Mouse (Mus musculus) heart, embryonic 16.5 days (tissue): ENCODE measurements around the gene Sass6. TPM values are rescaled to one million over a fixed set of nuclear protein-coding genes. Genes with fewer than 3 reads are reported as not detected.
"Not testable (repeated sequence)": the region's sequence is repeated elsewhere in the genome, so short reads cannot be mapped to it uniquely, and the experiment has no call there.

ENCODE experiments used
- ATAC-seq: fragments of 200-750 bp; cut with Nextera tagmentation; replicated peaks from 2 replicates; pipeline ENCODE4 v1.8.0; 2017; ENCODE audit warnings: moderate number of reproducible peaks; ENCODE audit not compliant: insufficient read depth, low FRiP score; ENCODE audit errors: extremely low read depth
- H3K27ac ChIP-seq: fragments of 300-500 bp; sonication (generic); 2 replicates; pipeline ENCODE4 v1.5.1; 2014; ENCODE audit warnings: mild to moderate bottlenecking, low read length, control low read depth, moderate library complexity
- H3K27me3 ChIP-seq: fragments of 300-500 bp; sonication (generic); 2 replicates; pipeline ENCODE4 v1.6.1; 2014; ENCODE audit warnings: low read length, mixed read lengths; ENCODE audit not compliant: control insufficient read depth, insufficient read depth
- H3K36me3 ChIP-seq: fragments of 300-500 bp; sonication (generic); 2 replicates; pipeline ENCODE4 v1.6.1; 2014; ENCODE audit not compliant: control insufficient read depth, insufficient read depth
- H3K4me1 ChIP-seq: fragments of 300-500 bp; sonication (generic); 2 replicates; pipeline ENCODE4 v1.6.1; 2014; ENCODE audit warnings: low read length, mixed read lengths; ENCODE audit not compliant: control insufficient read depth, insufficient read depth
- H3K4me2 ChIP-seq: fragments of 300-500 bp; sonication (generic); 2 replicates; pipeline ENCODE4 v1.6.1; 2014; ENCODE audit warnings: low read depth, mild to moderate bottlenecking, control low read depth, low read length
- H3K4me3 ChIP-seq: fragments of 300-500 bp; sonication (generic); 2 replicates; pipeline ENCODE4 v1.5.1; 2014; ENCODE audit warnings: mild to moderate bottlenecking, control low read depth, low read length
- H3K9ac ChIP-seq: fragments of 300-500 bp; sonication (generic); 2 replicates; pipeline ENCODE4 v1.6.1; 2014; ENCODE audit warnings: low read length, control low read depth
- H3K9me3 ChIP-seq: fragments of 300-500 bp; sonication (generic); replicated peaks from 2 replicates; pipeline ENCODE4 v1.6.1; 2016; ENCODE audit warnings: low read length; ENCODE audit not compliant: control insufficient read depth
- WGBS: fragments of 180-500 bp; shearing (Covaris S2); extraction: QIAGEN DNeasy Blood & Tissue Kit; methylation state at CpG from one replicate; pipeline ENCODE4 v1.1.7; 2014; 5-methylcytosine and 5-hydroxymethylcytosine counted together
- polyA plus RNA-seq: library from polyadenylated mRNA; unstranded; fragments of >200 nt; fragmentation: Nextera tagmentation; extraction: Ambion mirVana; gene quantifications from 2 replicates; pipeline ENCODE4 v1.2.1, GENCODE M21; 2015

Sass6 gene
- polyA plus RNA-seq, 1 experiment from 2014 or later = 11.3 TPM

DNA sequence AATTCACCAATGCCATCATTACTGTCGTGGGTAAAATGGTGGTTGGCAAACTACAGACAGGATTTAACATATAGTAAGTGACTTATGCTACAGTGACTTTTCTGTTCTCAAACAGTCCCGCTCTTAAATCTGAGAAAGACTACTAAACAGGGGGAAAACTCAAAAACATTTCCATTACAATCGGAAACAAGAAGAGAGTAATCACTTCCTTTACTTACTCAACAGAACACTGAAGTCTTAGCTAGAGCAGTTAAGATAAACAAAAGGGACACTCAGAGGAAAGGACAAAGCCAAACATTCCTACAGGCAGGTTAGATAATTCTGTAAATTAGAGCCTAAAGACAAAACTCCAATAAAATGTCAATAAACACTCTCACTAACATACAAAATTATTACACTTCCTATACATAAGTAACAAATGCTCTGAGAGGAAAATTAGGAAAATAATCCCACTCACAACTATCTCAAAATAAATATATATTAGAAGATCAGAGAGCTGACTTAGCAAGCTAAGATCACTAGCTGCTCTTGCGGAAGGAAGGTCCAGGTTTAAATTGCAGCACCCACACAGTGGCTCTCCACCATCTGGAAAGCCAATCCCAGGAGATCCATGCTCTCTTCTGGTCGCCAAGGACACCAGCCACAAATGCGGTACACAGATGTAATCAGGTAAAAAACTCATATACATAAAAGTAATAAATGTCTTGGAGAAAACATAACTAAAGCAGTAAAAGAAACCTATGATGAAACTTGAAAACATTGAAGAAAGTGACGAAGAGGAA is 61.6 kb downstream of the Sass6 start:
- Histone ChIP-seq H3K9me3 (no peaks in the 10 kb centered on the region), H3K4me1 (peaks cover 42% of the 10 kb centered on the region), H3K27ac (no peak overlapping the region), H3K27me3 (no peaks in the 10 kb centered on the region), H3K9ac (no peak overlapping the region), H3K36me3 (no peaks in the 10 kb centered on the region), H3K4me3 (no peak overlapping the region), H3K4me2 (no peak overlapping the region)
- WGBS = 78% methylated on average over 7 of the region's 7 CpGs
- ATAC-seq = no peak

DNA sequence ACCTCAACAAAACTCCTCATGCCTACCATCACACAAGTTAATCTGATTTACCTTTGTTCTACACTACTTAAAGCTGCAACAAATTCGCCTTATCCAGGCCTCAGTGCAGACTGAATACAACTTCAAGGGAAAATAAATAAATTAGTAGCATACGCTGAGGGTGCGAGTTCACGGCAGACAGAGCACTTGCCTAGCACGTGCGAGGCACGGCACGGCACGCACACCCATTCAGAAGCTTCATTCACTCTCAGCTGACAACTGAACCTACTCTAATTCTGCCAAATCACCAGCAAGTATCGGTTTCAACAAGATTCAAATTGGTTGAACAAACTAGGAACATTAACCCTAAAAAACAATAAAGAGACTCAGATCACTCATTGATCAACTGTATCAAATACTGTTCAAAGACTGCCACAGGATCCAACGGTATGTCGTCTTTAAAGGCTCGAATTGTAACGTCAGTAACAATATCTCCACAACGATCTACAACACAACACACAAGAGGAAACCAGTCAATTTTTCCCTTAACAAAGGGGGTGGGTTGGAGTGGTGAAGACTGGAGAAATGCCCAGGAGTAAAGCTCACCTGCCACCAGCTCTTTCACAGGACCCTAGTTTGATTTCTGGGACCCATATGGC is 64.3 kb downstream of the Sass6 start:
- H3K4me2 ChIP-seq = no peak overlapping the region
- no peak overlapping the region for H3K27ac ChIP-seq
- WGBS = 80% methylated on average over 15 of the region's 15 CpGs

GRCm38 (mm10) chr3:116659856-116660430 is 65.2 kb downstream of the Sass6 start:
- no peaks in the 10 kb centered on the region for H3K9me3 ChIP-seq
- H3K4me3 ChIP-seq = no peak overlapping the region
- no peak overlapping the region for H3K4me2 ChIP-seq
- 70% methylated on average over 13 of the region's 13 CpGs for WGBS
- no peaks in the 10 kb centered on the region for H3K36me3 ChIP-seq
- no peak overlapping the region for H3K9ac ChIP-seq
- H3K27me3 ChIP-seq = no peaks in the 10 kb centered on the region
- peaks cover 28% of the 10 kb centered on the region for H3K4me1 ChIP-seq
- H3K27ac ChIP-seq = no peak overlapping the region
- no peak for ATAC-seq

More for the DNA sequence above, 64.3 kb downstream of the Sass6 start:
- no peak overlapping the region for H3K4me3 ChIP-seq
- no peaks in the 10 kb centered on the region for H3K9me3 ChIP-seq
- H3K36me3 ChIP-seq = no peaks in the 10 kb centered on the region
- no peak overlapping the region for H3K9ac ChIP-seq
- H3K4me1 ChIP-seq = peaks cover 28% of the 10 kb centered on the region
- no peaks in the 10 kb centered on the region for H3K27me3 ChIP-seq
- ATAC-seq = no peak

GRCm38 (mm10) chr3:116661288-116661869 is 66.6 kb downstream of the Sass6 start:
- Histone ChIP-seq H3K4me2 (peak overlapping the region; percentile 68), H3K4me1 (peaks cover 28% of the 10 kb centered on the region), H3K4me3 (peak overlapping the region; percentile 97), H3K27ac (peak overlapping the region; percentile 96), H3K9me3 (no peaks in the 10 kb centered on the region), H3K36me3 (no peaks in the 10 kb centered on the region), H3K27me3 (no peaks in the 10 kb centered on the region), H3K9ac (peak overlapping the region; percentile 99)
- ATAC-seq = no peak
- WGBS = 4% methylated on average over 16 of the region's 16 CpGs

DNA sequence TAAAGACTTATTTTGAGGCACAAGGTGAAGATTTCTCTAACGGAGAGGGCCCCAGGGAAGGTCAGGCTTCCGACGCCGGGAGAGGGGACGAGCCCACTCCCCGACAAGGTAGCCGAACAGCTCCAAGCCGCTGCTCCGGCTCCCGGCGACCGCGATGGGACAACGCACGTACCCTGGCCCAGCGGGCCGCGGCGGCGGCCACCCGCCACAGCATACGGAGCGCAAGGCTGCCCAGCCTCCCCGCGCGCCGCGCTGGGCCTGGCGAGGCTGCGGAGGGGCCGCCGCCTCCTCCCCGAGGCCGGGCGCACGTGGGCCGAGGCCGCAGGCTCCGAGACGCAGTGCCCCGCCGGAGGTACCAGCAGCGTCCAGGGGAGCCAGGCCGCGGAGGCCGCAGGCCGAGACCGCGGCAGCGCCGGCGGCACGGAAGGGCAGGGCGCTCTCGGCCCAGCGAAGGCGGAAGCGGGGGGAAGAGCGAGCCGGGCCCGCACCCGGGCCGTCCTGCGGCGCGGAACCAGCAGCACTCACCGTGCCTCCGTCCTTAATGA is 67.2 kb downstream of the Sass6 start:
- Histone ChIP-seq H3K27me3 (no peaks in the 10 kb centered on the region), H3K4me3 (peak overlapping the region; percentile 97), H3K27ac (peak overlapping the region; percentile 96), H3K9me3 (no peaks in the 10 kb centered on the region), H3K36me3 (no peaks in the 10 kb centered on the region), H3K4me2 (peak overlapping the region; percentile 68), H3K9ac (peak overlapping the region; percentile 99), H3K4me1 (peaks cover 26% of the 10 kb centered on the region)
- ATAC-seq = peak; percentile 79
- WGBS = under 1% methylated on average over 66 of the region's 68 CpGs

DNA sequence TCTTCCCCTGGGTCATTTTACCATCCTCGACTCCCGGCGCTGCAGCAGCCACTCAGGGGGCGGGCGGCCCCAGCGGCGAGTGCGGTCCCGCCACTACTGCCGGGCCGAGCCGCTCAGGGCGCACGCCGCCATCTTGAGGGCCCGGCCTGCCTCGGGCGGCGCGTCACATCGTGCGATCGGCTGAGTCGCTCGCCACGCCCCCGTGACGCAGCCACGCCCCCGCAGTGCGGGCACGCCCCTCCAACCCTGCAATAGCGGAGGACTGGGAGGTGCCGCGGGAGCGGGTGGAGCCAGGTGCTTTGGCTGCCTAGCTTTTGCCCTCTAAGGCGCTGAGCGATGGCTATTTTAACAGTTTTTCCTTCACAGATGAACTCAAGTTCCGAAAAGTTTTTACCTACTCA is 67.7 kb downstream of the Sass6 start, which contains the start of gene Mfsd14a:
Gene Mfsd14a, minus strand, starts transcription at position 215 of the 401 bp plus-strand sequence.
- WGBS = 0% methylated on average over 39 of the region's 39 CpGs
- Histone ChIP-seq H3K4me1 (peaks cover 26% of the 10 kb centered on the region), H3K27ac (peak within 1 kb of the TSS; percentile 96), H3K9me3 (no peaks in the 10 kb centered on the region), H3K4me3 (peak within 1 kb of the TSS; percentile 97), H3K27me3 (no peaks in the 10 kb centered on the region), H3K36me3 (peaks cover 2% of the 10 kb centered on the region; the same call in 1 of the 2 replicates), H3K4me2 (peak within 1 kb of the TSS; percentile 68), H3K9ac (peak within 1 kb of the TSS; percentile 99)
- peak; percentile 99 for ATAC-seq

- not testable (repeated sequence) for H3K27ac ChIP-seq, H3K9ac ChIP-seq, H3K9me3 ChIP-seq, H3K4me3 ChIP-seq, ATAC-seq, H3K4me2 ChIP-seq, H3K27me3 ChIP-seq, H3K36me3 ChIP-seq
- 89% methylated on average over 9 of the region's 9 CpGs for WGBS
- H3K4me1 ChIP-seq = peaks cover 18% of the 10 kb centered on the region
These were observed 69.5 kb downstream of the Sass6 start for GRCm38 (mm10) chr3:116664281-116664680.
